Mouse (Mus musculus): Measurements from ENCODE around the gene Bod1. TPM values are rescaled to one million over a fixed set of nuclear protein-coding genes. Genes with fewer than 3 reads are reported as not detected.

Gene Bod1
- total RNA-seq, 1 experiment from 2014 or later = 55.4 TPM

Other genes starting within 250 kb of the Bod1 start
- gene Cpeb4, start 200.3 kb upstream of the Bod1 start, total RNA-seq (2021) = 77.0 and 92.2 TPM in 2 replicates

All from adrenal gland, postnatal 25 days (tissue).